Mouse (Mus musculus): Measurements from ENCODE around the gene Tmem163. TPM values are rescaled to one million over a fixed set of nuclear protein-coding genes. Genes with fewer than 3 reads are reported as not detected.

The Tmem163 gene
- total and polyA plus RNA-seq, 3 experiments = 0.05 TPM; not detected in 2

DNA sequence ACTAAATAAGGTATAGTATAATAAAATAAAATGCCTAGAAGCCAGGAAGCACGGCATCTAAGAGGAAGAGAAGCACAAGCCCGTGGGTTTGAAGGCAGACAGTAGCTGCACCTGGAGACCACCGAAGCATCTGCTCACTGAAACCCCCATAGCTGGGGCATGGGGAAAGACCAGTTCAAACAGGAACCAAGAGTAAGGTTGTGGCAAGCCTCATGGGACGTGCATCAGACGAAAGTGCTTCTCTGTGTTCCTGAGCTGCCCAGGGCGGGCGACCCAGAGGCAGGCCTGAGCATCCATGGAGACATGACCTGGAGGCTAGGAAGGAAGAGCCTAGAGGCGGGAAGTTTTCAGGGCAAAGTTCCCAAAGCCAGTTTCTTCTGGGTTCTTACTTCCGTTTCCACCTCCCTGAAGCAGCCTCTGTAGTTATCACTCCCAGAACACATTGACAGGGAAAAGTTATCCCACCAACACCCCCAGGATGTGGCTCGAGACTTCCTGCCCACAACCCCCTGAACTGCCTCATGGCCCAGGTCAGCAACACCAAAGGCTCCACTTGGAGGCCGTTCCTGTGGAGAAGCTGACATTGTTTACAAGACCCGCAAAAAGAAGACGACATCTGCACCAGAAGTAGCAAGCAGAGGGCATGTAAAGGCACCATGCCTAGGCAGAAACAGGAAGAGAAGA, 16.8 kb downstream of the Tmem163 start:
- TF ChIP-seq GATA2 (IDR thresholded peaks at IDR 0.05; ENCODE audit: borderline replicate concordance, low read depth, low read length) (no peak), CTCF (IDR thresholded peaks at IDR 0.05; ENCODE audit: low read depth, low read length) (no peak), GATA1 (IDR thresholded peaks at IDR 0.05; ENCODE audit: borderline replicate concordance, low read length) (no peak), POLR2AphosphoS5 (IDR thresholded peaks at IDR 0.05; ENCODE audit: insufficient replicate concordance, low read depth, low read length) (no peak), TAL1 (conservative IDR thresholded peaks at IDR 0.05; ENCODE audit: low read depth, low read length) (no peak)

DNA sequence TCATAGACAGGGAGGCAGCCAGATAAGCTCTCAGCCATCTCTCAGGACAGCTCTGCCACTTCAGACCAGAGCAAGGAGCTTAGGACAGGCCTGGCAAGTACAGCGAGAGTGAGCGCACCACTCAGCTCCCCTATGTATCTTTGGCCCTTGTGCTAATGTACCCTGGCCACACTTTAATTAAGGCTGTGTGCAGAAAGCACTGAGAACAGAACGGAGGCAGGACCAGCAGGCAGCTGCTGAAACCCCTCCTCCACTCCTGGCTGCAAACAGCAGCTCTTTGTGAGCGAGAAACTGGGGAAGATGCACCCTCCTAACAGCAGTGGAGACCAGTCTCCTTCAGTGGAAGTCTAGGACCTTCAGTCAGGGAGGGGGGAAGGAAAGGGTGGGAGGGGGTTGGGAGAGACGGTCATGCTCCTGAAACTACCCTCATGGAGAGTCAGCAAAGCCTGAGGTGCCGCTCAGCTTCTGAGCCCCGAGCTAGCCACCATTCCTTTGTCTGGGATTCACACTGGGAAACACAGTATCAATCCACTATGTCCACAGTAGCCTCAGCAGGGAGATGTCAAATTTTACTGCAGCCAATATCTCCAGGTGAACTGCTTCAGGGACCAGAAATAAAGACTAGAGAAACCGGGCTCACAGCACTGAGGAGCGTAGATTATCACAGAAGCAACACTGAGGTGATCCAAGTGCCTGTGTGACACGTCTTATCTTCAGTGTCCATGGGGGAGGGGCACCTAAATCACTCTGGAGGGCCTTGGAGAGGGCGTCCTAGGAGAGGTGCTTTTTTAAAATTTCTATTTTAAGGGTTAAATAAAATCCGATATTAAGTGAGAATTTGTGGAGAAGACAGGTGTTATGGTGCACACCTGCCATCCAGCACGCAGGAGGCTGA, 18.0 kb downstream of the Tmem163 start:
- ATAC-seq (ENCODE audit: extremely low read depth, insufficient number of reproducible peaks, low FRiP score, poor library complexity, severe bottlenecking) (no peak), DNase-seq (ENCODE audit: low spot score) (no peak)
- no peak for TF ChIP-seq GATA2 (IDR thresholded peaks at IDR 0.05; ENCODE audit: borderline replicate concordance, low read depth, low read length)
- no peak for TF ChIP-seq TAL1 (conservative IDR thresholded peaks at IDR 0.05; ENCODE audit: low read depth, low read length)
- TF ChIP-seq CTCF (IDR thresholded peaks at IDR 0.05; ENCODE audit: low read depth, low read length) = no peak
- no peak for TF ChIP-seq POLR2AphosphoS5 (IDR thresholded peaks at IDR 0.05; ENCODE audit: insufficient replicate concordance, low read depth, low read length)
- no peak for TF ChIP-seq GATA1 (IDR thresholded peaks at IDR 0.05; ENCODE audit: borderline replicate concordance, low read length)
- H3K4me1 ChIP-seq (ENCODE audit: insufficient read depth, low read depth, low read length) = no peaks in the 10 kb centered on the region
- H3K36me3 ChIP-seq (replicated peaks) = no peaks in the 10 kb centered on the region
- H3K9me3 ChIP-seq (replicated peaks) = peaks cover 3% of the 10 kb centered on the region
- no peak overlapping the region for H3K4me3 ChIP-seq (ENCODE audit: low read depth, low read length)
- no peaks in the 10 kb centered on the region; the same call in 1 of the 2 replicates for H3K27me3 ChIP-seq (ENCODE audit: insufficient read depth, low read length)

More for the DNA sequence above, 16.8 kb downstream of the Tmem163 start:
- no peaks in the 10 kb centered on the region; the same call in 1 of the 2 replicates for H3K27me3 ChIP-seq (ENCODE audit: insufficient read depth, low read length)
- H3K4me3 ChIP-seq (ENCODE audit: low read depth, low read length) = no peak overlapping the region
- DNase-seq (ENCODE audit: low spot score) (no peak), ATAC-seq (ENCODE audit: extremely low read depth, insufficient number of reproducible peaks, low FRiP score, poor library complexity, severe bottlenecking) (no peak)
- H3K36me3 ChIP-seq (replicated peaks) = no peaks in the 10 kb centered on the region
- no peaks in the 10 kb centered on the region for H3K4me1 ChIP-seq (ENCODE audit: insufficient read depth, low read depth, low read length)
- H3K9me3 ChIP-seq (replicated peaks) = peaks cover 5% of the 10 kb centered on the region

DNA sequence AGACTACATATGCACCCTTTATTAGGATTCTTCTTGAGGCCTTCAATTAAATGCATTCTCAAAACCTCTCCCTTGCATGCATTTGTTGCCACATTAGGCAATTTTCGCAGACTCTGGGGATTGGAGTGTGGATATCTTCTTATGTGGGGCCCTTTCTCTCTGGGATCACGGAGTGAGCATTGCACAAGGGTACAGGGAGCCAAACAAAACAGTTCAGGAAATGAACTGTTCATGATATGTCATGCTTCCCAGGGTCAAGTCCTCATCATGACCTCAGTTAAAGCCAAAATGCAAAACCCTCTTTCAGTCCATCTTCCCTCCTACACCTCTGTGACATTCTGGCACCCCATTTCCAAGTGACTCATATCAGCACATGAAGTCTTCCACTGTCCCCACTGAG, 27.8 kb downstream of the Tmem163 start:
- no peak for ATAC-seq (ENCODE audit: extremely low read depth, insufficient number of reproducible peaks, low FRiP score, poor library complexity, severe bottlenecking)
- DNase-seq (ENCODE audit: low spot score) = no peak
- Histone ChIP-seq H3K4me1 (ENCODE audit: insufficient read depth, low read depth, low read length) (no peaks in the 10 kb centered on the region), H3K4me3 (ENCODE audit: low read depth, low read length) (no peak overlapping the region), H3K36me3 (replicated peaks) (no peaks in the 10 kb centered on the region), H3K27me3 (ENCODE audit: insufficient read depth, low read length) (no peaks in the 10 kb centered on the region), H3K9me3 (replicated peaks) (no peaks in the 10 kb centered on the region)
- TF ChIP-seq GATA1 (IDR thresholded peaks at IDR 0.05; ENCODE audit: borderline replicate concordance, low read length) (no peak), TAL1 (conservative IDR thresholded peaks at IDR 0.05; ENCODE audit: low read depth, low read length) (no peak), GATA2 (IDR thresholded peaks at IDR 0.05; ENCODE audit: borderline replicate concordance, low read depth, low read length) (no peak), CTCF (IDR thresholded peaks at IDR 0.05; ENCODE audit: low read depth, low read length) (no peak), POLR2AphosphoS5 (IDR thresholded peaks at IDR 0.05; ENCODE audit: insufficient replicate concordance, low read depth, low read length) (no peak)

DNA sequence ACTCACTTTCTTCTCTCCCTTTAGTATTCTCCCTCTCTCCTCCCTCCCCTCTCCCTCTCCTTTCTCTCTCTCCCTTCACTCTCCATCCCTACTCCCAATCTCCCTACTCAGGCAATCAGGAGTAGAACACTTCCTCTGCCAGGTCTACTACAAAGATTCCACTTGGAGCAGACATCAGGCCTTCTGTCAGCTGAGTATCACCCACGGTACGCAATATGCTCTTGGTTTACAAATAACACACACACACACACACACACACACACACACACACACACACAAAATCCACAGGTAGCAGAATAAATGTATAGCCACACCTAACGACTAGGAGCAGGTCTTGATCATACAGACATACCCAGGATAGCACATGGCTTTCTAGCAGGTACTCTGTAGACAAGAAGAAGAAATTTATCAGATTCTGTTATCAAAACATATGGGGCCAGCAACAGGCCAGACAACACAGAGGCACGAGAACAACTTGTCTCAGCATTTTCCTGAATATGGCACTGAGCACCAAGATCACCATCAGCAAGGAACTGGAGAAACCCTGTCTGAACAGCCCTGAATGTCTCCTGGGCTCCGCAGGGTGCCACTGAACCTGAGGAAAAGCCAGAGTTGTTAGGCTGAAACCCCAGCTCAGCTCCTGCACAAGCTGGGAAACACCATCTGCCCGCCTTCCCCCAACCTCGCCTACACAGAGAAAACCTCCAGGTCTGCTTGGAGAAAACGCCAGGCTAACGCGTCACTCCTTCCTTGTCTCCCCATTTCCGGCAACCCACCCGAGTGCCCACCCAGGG, 36.2 kb downstream of the Tmem163 start:
- ATAC-seq (ENCODE audit: extremely low read depth, insufficient number of reproducible peaks, low FRiP score, poor library complexity, severe bottlenecking) (no peak), DNase-seq (ENCODE audit: low spot score) (no peak)
- no peaks in the 10 kb centered on the region for H3K4me1 ChIP-seq (ENCODE audit: insufficient read depth, low read depth, low read length)
- no peaks in the 10 kb centered on the region for H3K9me3 ChIP-seq (replicated peaks)
- H3K36me3 ChIP-seq (replicated peaks) = no peaks in the 10 kb centered on the region
- H3K27me3 ChIP-seq (ENCODE audit: insufficient read depth, low read length) = no peaks in the 10 kb centered on the region
- H3K4me3 ChIP-seq (ENCODE audit: low read depth, low read length) = no peak overlapping the region
- TF ChIP-seq GATA1 (IDR thresholded peaks at IDR 0.05; ENCODE audit: borderline replicate concordance, low read length) (no peak), POLR2AphosphoS5 (IDR thresholded peaks at IDR 0.05; ENCODE audit: insufficient replicate concordance, low read depth, low read length) (no peak), TAL1 (conservative IDR thresholded peaks at IDR 0.05; ENCODE audit: low read depth, low read length) (no peak), GATA2 (IDR thresholded peaks at IDR 0.05; ENCODE audit: borderline replicate concordance, low read depth, low read length) (no peak), CTCF (IDR thresholded peaks at IDR 0.05; ENCODE audit: low read depth, low read length) (no peak)

DNA sequence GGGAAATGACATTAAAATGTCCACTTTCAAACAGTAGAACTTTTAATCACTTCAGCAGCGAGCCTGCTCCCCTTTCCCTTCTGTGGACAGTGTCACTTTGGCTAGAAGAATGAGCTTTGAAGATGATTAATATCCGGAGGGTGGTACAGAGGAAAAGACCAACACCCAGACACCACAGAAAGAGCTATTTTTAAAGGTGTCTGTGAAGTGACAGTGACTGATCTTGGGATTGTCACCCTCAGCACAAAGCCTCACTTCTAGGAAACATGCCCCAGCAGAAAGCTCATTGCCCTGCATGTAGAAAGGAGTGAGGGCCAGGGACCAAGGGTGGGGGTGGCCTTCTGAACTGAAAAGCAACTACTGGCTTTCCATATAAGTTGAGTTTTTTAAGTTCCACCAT, 41.4 kb downstream of the Tmem163 start:
- H3K4me3 ChIP-seq (ENCODE audit: low read depth, low read length) = no peak overlapping the region
- no peaks in the 10 kb centered on the region for H3K27me3 ChIP-seq (ENCODE audit: insufficient read depth, low read length)
- no peaks in the 10 kb centered on the region for H3K4me1 ChIP-seq (ENCODE audit: insufficient read depth, low read depth, low read length)
- no peaks in the 10 kb centered on the region for H3K9me3 ChIP-seq (replicated peaks)
- no peak for TF ChIP-seq GATA1 (IDR thresholded peaks at IDR 0.05; ENCODE audit: borderline replicate concordance, low read length)
- no peaks in the 10 kb centered on the region for H3K36me3 ChIP-seq (replicated peaks)
- DNase-seq (ENCODE audit: low spot score) (no peak), ATAC-seq (ENCODE audit: extremely low read depth, insufficient number of reproducible peaks, low FRiP score, poor library complexity, severe bottlenecking) (no peak)

DNA sequence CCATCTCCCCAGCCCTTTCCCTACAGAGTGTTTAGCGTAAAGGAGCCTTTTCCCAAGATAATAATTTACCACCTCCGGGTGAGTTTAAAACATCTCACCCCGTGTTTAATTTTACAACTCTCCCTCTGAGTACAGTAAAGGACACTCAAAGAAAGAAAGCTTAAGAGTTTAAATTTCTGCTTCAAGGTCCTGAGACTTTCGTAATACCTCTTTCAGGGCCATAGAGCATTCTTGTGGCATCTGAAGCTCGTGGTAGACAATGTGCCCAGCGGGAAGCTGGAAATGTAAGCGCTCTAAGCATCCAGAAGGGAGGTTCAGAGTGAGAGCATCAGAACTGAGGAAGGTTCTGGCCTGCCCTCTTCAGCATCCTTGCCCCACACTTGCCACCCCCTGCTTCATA, 52.2 kb downstream of the Tmem163 start:
- Histone ChIP-seq H3K4me3 (ENCODE audit: low read depth, low read length) (no peak overlapping the region), H3K27me3 (ENCODE audit: insufficient read depth, low read length) (no peaks in the 10 kb centered on the region), H3K4me1 (ENCODE audit: insufficient read depth, low read depth, low read length) (no peaks in the 10 kb centered on the region), H3K9me3 (replicated peaks) (no peaks in the 10 kb centered on the region), H3K36me3 (replicated peaks) (no peaks in the 10 kb centered on the region)
- DNase-seq (ENCODE audit: low spot score) (no peak), ATAC-seq (ENCODE audit: extremely low read depth, insufficient number of reproducible peaks, low FRiP score, poor library complexity, severe bottlenecking) (no peak)
- TF ChIP-seq POLR2AphosphoS5 (IDR thresholded peaks at IDR 0.05; ENCODE audit: insufficient replicate concordance, low read depth, low read length) = no peak
- TF ChIP-seq CTCF (IDR thresholded peaks at IDR 0.05; ENCODE audit: low read depth, low read length) = no peak
- TF ChIP-seq GATA2 (IDR thresholded peaks at IDR 0.05; ENCODE audit: borderline replicate concordance, low read depth, low read length) = no peak
- no peak for TF ChIP-seq TAL1 (conservative IDR thresholded peaks at IDR 0.05; ENCODE audit: low read depth, low read length)
- TF ChIP-seq GATA1 (IDR thresholded peaks at IDR 0.05; ENCODE audit: borderline replicate concordance, low read length) = no peak

All from G1E (cell line).